Mouse (Mus musculus) lung, postnatal 0 days (tissue): ENCODE results near the gene Rhbdd1.

ENCODE experiments used
- CTCF ChIP-seq: IDR thresholded peaks from 2 replicates; pipeline ENCODE4 v1.5.1; 2016; ENCODE audit warnings: antibody characterized with exemption, mild to moderate bottlenecking
- EP300 ChIP-seq: IDR thresholded peaks from 2 replicates; pipeline ENCODE4 v1.6.1; 2016; ENCODE audit warnings: antibody characterized with exemption, mild to moderate bottlenecking, control low read depth

DNA sequence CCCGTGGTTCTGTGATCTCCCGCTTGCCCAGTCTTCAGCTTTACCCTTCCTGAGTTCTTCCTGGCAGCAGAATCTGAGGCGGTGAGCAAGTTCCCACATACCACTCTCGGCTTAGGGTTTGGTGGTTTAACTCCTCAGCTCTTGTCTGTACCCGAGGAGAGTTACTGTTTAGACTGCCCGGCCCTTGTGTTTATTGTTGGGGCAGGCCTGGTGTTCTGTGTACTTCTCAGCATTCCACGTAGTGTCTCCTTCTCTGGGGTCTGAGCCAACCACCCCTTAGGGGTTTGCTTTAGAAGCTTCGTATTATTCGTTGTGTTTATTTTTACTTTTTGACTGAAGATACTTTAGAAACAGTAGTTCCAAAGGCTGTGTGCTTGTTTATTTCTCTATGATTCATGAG lies 68.8 kb downstream of the Rhbdd1 start:
- TF ChIP-seq CTCF: no peak
- no peak for TF ChIP-seq EP300
